In the genomic region with DNA sequence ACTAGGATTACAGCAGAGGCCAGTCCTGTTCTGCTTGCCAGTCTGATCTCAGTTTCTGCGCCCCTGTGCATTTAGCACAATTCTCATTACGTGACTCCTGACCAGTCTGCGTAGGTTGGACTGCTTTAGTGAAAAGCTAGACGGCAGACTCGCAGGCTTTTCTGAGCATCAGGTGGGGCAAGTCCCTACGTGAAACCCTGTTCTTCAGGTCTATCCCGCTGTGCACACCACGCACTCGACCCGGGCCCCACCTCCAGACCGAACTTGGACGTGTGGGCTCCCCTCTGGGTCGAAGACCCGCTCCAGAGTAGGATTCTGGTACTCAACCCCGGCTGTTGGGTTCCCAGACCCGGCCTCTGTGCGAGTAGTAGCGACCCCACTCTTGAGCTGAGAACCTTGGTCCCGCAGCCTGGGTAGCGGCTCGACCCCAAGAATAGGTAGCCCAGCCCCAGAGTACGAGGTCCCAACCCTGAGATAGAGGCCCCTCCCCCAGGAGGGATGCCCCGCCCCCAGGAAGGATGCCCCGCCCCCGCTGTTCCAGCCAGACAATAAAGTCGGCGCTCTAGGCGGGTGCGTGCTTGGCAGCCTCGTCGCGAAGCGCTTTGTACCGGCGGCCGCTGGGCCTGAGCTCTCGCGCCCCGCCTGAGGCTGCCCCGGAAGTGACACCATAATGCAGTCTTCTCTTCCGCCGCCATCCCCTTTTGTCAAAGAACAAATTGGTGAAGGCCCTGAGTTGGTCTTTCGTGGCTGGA, we compare ENCODE assay signal across 8 mouse cellular contexts. TPM values are rescaled to one million over a fixed set of nuclear protein-coding genes. Genes with fewer than 3 reads are reported as not detected.
DNase-seq lines count a peak whose midpoint lies in the region; ATAC-seq and TF ChIP-seq lines count a peak whose summit lies in the region.

No protein-coding gene starts in this region.

- H3K9ac ChIP-seq in hindbrain, postnatal 0 days (replicated peaks; ENCODE audit: low read length) = peak overlapping the region; percentile 68

- H3K36me3 ChIP-seq in hindbrain, postnatal 0 days (ENCODE audit: insufficient read depth, low read length) = no peaks in the 10 kb centered on the region

- no peaks in the 10 kb centered on the region for H3K9me3 ChIP-seq in hindbrain, postnatal 0 days (ENCODE audit: low read length)

- H3K4me2 ChIP-seq in hindbrain, postnatal 0 days (ENCODE audit: low read depth, low read length) = peak overlapping the region; percentile 75

- peak; percentile 51 for TF ChIP-seq CTCF in hindbrain, postnatal 0 days (IDR thresholded peaks at IDR 0.05; ENCODE audit: low read depth)

- H3K27me3 ChIP-seq in hindbrain, postnatal 0 days (ENCODE audit: insufficient read depth, low read length) = no peaks in the 10 kb centered on the region

- H3K27ac ChIP-seq in hindbrain, postnatal 0 days = peak overlapping the region; percentile 88

- peak overlapping the region; percentile 42 for H3K4me3 ChIP-seq in hindbrain, postnatal 0 days (ENCODE audit: low read length)

- no peaks in the 10 kb centered on the region for H3K4me1 ChIP-seq in hindbrain, postnatal 0 days (ENCODE audit: insufficient read depth, low read length)

- 2% methylated on average over 42 of the region's 43 CpGs for WGBS in hindbrain, postnatal 0 days

- peak; percentile 73 for DNase-seq in WW6 (ENCODE audit: low read depth, low spot score)
- peak; percentile 84 for DNase-seq in gastrocnemius, postnatal 10 days
- peak; percentile 93 for DNase-seq in hindbrain, postnatal 0 days (ENCODE audit: low spot score)
- DNase-seq in left cerebral cortex, adult 11 months (ENCODE audit: low spot score) = peak; percentile 55
- peak; percentile 88 for DNase-seq in lung, postnatal 25 days (ENCODE audit: low spot score)
- DNase-seq in retina, adult 2 months (ENCODE audit: low read depth, low spot score) = peak; percentile 75
- peak; percentile 85 for DNase-seq in thymus, postnatal 14 days

- ATAC-seq in common myeloid progenitor, adult 5-6 weeks (replicated peaks; ENCODE audit: low read depth, poor library complexity, severe bottlenecking) = peak; percentile 86
- ATAC-seq in hindbrain, postnatal 0 days = peak; percentile 97

RNA-seq across cellular contexts. Expression of a gene that starts 23.0 kb away (rescaled TPM):
- 61.9 and 81.3 TPM in 2 replicates for total RNA-seq in common myeloid progenitor, adult 5-6 weeks (2017)
- 10 to 100 TPM; 31.4 to 39.3 TPM for total RNA-seq in gastrocnemius, postnatal 10 days (2021)
- 67.5 and 83.3 TPM in 2 replicates for total RNA-seq in hindbrain, postnatal 0 days (2014; rRNA removed)
- polyA plus RNA-seq in hindbrain, postnatal 0 days (2015; fragmentation: Nextera tagmentation; extraction: Ambion mirVana) = 50.9 and 51.4 TPM in 2 replicates

RNA-seq across cellular contexts. Expression of a gene that starts 36.8 kb away (rescaled TPM):
- total RNA-seq in common myeloid progenitor, adult 5-6 weeks (2017) = 5.2 and 8.8 TPM in 2 replicates
- 1 to 10 TPM; 5.2 to 6.0 TPM for total RNA-seq in gastrocnemius, postnatal 10 days (2021)
- 16.4 and 17.4 TPM in 2 replicates for total RNA-seq in hindbrain, postnatal 0 days (2014; rRNA removed)
- polyA plus RNA-seq in hindbrain, postnatal 0 days (2015; fragmentation: Nextera tagmentation; extraction: Ambion mirVana) = 38.6 and 40.6 TPM in 2 replicates

RNA-seq across cellular contexts. Expression of a gene that starts 51.7 kb away (rescaled TPM):
- total RNA-seq in common myeloid progenitor, adult 5-6 weeks (2017) = 22.2 and 25.2 TPM in 2 replicates
- total RNA-seq in gastrocnemius, postnatal 10 days (2021) = 10 to 100 TPM in 1 of 2 experiments, 1 to 10 TPM in 1; 9.8 to 12.5 TPM
- total RNA-seq in hindbrain, postnatal 0 days (2014; rRNA removed) = 48.3 and 57.1 TPM in 2 replicates
- 22.1 and 23.3 TPM in 2 replicates for polyA plus RNA-seq in hindbrain, postnatal 0 days (2015; fragmentation: Nextera tagmentation; extraction: Ambion mirVana)

Comparison
In these comparisons a context has a peak if more than half of its experiments do, and no peak if none do; other contexts are left out.
1. Peak in every context shown above with its lines: DNase-seq, ATAC-seq, H3K4me3 ChIP-seq and H3K27ac ChIP-seq.